Mouse (Mus musculus) lung, postnatal 0 days (tissue): ENCODE measurements at regions not wholly inside any gene's neighbourhood (a gene's known extent, or its start where the extent isn't known, plus 50 kb on each side); places are given as distances from the start of the nearest gene placed in this dataset.

ENCODE experiments used
- CTCF ChIP-seq: IDR thresholded peaks from 2 replicates; pipeline ENCODE4 v1.5.1; 2016; ENCODE audit warnings: antibody characterized with exemption, mild to moderate bottlenecking
- EP300 ChIP-seq: IDR thresholded peaks from 2 replicates; pipeline ENCODE4 v1.6.1; 2016; ENCODE audit warnings: antibody characterized with exemption, mild to moderate bottlenecking, control low read depth

DNA sequence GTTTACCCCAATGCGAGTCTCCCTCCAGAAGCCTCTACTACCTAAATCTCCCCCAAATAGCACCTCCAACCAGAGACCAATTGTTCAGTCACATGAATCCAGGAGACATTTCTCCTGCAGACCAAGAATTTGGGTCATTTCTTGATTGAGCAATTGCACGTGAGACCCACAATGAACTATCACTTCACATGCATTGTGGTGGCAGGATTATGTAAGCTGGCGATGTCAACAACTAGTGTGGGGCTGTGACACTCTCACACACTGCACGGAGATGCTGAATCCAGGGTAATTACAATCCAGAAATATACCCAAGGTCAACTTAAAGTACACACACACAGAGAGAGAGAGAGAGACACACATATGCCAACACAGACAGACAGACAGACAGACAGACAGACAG lies 148.5 kb upstream of the Dyrk2 start:
- TF ChIP-seq EP300 (no peak), CTCF (no peak)
